Mouse (Mus musculus): ENCODE data around the gene Olfr1228. TPM values are rescaled to one million over a fixed set of nuclear protein-coding genes. Genes with fewer than 3 reads are reported as not detected.

Olfr1228 gene
- polyA plus RNA-seq (2014; fragmentation: Nextera tagmentation; extraction: Ambion mirVana), result not detected in 2 replicates

DNA sequence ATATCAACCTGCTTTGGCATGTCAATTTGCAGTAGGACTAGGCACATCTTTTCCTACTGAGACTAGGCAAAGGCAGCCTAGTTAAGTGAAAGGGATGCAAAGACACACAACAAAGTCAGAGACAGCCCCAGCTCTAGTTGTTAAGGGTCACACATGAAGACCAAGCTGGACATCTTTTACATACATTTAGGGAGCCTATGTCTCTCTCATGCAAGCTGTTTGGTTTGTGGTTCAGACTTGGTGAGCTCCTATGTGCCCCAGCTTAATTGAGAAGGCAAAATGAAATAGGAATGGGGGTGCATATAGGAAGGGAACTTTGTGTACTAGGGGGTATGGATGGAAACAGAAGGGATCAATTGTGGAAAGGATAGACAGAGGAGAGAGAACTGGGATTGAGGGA, at the start of gene Olfr1228:
Olfr1228 (minus strand) TSS at position 101 of the 400 bp plus-strand sequence.
- ATAC-seq (ENCODE audit: insufficient read depth), result no peak
- no peak for DNase-seq
- TF ChIP-seq CTCF (IDR thresholded peaks at IDR 0.05; ENCODE audit: low read depth), result no peak
- no peak within 1 kb of the TSS for H3K4me3 ChIP-seq (ENCODE audit: low read depth, low read length)
- H3K9me3 ChIP-seq (ENCODE audit: low read depth, low read length), result no peaks in the 10 kb centered on the region
- no peaks in the 10 kb centered on the region for H3K4me1 ChIP-seq (ENCODE audit: insufficient read depth)
- no peak within 1 kb of the TSS for H3K9ac ChIP-seq
- H3K4me2 ChIP-seq, result no peak within 1 kb of the TSS
- no peaks in the 10 kb centered on the region for H3K36me3 ChIP-seq (ENCODE audit: insufficient read depth)
- H3K27me3 ChIP-seq (ENCODE audit: insufficient read depth, low read length), result no peaks in the 10 kb centered on the region
- H3K27ac ChIP-seq (ENCODE audit: low read depth), result no peak within 1 kb of the TSS

DNA sequence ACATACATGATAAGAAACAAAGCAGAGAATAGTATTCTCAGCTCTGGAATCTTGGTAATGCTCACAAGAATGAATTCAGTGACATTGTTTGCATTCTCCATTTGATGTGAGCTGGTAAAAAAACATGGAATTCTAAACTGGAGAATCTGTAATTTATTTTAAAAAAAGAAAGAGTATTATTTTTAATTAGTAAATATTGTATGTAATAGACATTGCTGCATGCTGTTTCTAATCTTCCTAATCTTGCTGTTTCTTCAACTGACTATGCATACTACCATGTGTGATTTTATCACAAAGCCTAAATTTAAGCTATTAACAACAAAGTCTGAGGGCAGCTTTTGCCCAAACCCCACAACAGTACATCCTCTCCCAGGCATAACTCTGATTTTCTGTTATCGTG, 43.3 kb upstream of the Olfr1228 start, which contains the start of gene Olfr1230:
Olfr1230 (minus strand) TSS at position 101 of the 400 bp plus-strand sequence.
- no peak for TF ChIP-seq CTCF (IDR thresholded peaks at IDR 0.05; ENCODE audit: low read depth)
- no peak within 1 kb of the TSS for H3K9ac ChIP-seq
- DNase-seq, result no peak
- no peak within 1 kb of the TSS for H3K27ac ChIP-seq (ENCODE audit: low read depth)
- H3K4me2 ChIP-seq, result no peak within 1 kb of the TSS
- no peak for ATAC-seq (ENCODE audit: insufficient read depth)
- H3K4me3 ChIP-seq (ENCODE audit: low read depth, low read length), result no peak within 1 kb of the TSS
- no peaks in the 10 kb centered on the region for H3K4me1 ChIP-seq (ENCODE audit: insufficient read depth)
- H3K9me3 ChIP-seq (ENCODE audit: low read depth, low read length), result no peaks in the 10 kb centered on the region
- WGBS, result 75% methylated on average over 1 of the region's 1 CpGs
- H3K27me3 ChIP-seq (ENCODE audit: insufficient read depth, low read length), result no peaks in the 10 kb centered on the region
- no peaks in the 10 kb centered on the region for H3K36me3 ChIP-seq (ENCODE audit: insufficient read depth)

DNA sequence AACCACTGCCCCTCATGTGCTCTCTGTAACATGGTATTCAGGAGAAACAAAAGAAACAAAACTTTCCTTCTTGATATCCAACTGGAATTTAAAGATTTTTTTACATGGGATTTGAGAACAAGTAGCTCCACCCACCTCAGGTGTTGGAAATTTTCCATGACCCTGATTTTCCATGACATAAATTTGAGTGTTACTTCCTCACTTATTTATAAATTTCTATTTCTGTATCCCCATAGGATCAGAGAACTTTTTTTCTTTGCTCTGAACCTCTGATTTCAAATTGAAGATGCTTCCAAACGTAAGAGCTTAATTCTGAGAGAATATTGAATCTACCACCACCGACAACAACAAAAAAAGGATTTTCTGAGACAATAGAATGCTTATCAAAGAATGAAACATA, 34.1 kb upstream of the Olfr1228 start, which contains the start of gene Olfr1229:
Olfr1229 (minus strand) TSS at position 101 of the 400 bp plus-strand sequence.
- 73% methylated on average over 2 of the region's 2 CpGs for WGBS
- H3K9ac ChIP-seq, result no peak within 1 kb of the TSS
- no peaks in the 10 kb centered on the region for H3K9me3 ChIP-seq (ENCODE audit: low read depth, low read length)
- no peaks in the 10 kb centered on the region for H3K36me3 ChIP-seq (ENCODE audit: insufficient read depth)
- TF ChIP-seq CTCF (IDR thresholded peaks at IDR 0.05; ENCODE audit: low read depth), result no peak
- DNase-seq (no peak), ATAC-seq (ENCODE audit: insufficient read depth) (no peak)
- no peak within 1 kb of the TSS for H3K4me3 ChIP-seq (ENCODE audit: low read depth, low read length)
- no peak within 1 kb of the TSS for H3K4me2 ChIP-seq
- no peaks in the 10 kb centered on the region for H3K27me3 ChIP-seq (ENCODE audit: insufficient read depth, low read length)
- no peaks in the 10 kb centered on the region for H3K4me1 ChIP-seq (ENCODE audit: insufficient read depth)
- H3K27ac ChIP-seq (ENCODE audit: low read depth), result no peak within 1 kb of the TSS

DNA sequence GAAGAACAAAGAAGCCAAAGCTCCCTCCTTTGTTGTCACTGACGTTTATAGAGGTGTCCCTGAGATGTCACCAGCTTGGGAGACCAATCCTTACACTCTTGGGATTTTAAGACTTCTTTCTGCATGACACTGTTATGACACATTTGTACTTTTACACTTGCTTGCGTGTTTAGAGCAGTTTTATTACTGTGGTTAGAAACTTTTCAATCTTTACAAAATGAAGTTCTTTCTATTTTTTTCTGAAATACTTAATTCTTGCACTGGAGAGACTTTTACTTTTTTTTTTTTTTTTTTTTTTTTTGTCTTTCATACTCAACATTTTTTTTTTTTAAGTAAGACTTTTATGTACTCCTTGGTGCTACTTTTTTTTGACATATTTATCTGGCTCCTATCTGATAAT, 53.9 kb downstream of the Olfr1228 start, which contains the start of gene Olfr1226:
Olfr1226 (minus strand) TSS at position 101 of the 400 bp plus-strand sequence.
- no peak within 1 kb of the TSS for H3K4me3 ChIP-seq (ENCODE audit: low read depth, low read length)
- 53% methylated on average over 2 of the region's 2 CpGs for WGBS

More for the DNA sequence above, 53.9 kb downstream of the Olfr1228 start, which contains the start of gene Olfr1226:
- Histone ChIP-seq H3K36me3 (ENCODE audit: insufficient read depth) (no peaks in the 10 kb centered on the region), H3K9me3 (ENCODE audit: low read depth, low read length) (no peaks in the 10 kb centered on the region), H3K27me3 (ENCODE audit: insufficient read depth, low read length) (no peaks in the 10 kb centered on the region), H3K27ac (ENCODE audit: low read depth) (no peak within 1 kb of the TSS), H3K4me2 (no peak within 1 kb of the TSS), H3K4me1 (ENCODE audit: insufficient read depth) (no peaks in the 10 kb centered on the region), H3K9ac (no peak within 1 kb of the TSS)
- no peak for TF ChIP-seq CTCF (IDR thresholded peaks at IDR 0.05; ENCODE audit: low read depth)
- ATAC-seq (ENCODE audit: insufficient read depth) (no peak), DNase-seq (no peak)

Other genes with a start within 250 kb of the Olfr1228 start
- not detected in 2 replicates for gene Olfr1215, start 247.1 kb downstream of the Olfr1228 start, polyA plus RNA-seq (2014; fragmentation: Nextera tagmentation; extraction: Ambion mirVana)
- gene Olfr1216, start 235.7 kb downstream of the Olfr1228 start, polyA plus RNA-seq (2014; fragmentation: Nextera tagmentation; extraction: Ambion mirVana), result not detected in 2 replicates
- gene Olfr1217, start 222.0 kb downstream of the Olfr1228 start, polyA plus RNA-seq (2014; fragmentation: Nextera tagmentation; extraction: Ambion mirVana), result not detected in 2 replicates
- gene Olfr1218, start 192.9 kb downstream of the Olfr1228 start, polyA plus RNA-seq (2014; fragmentation: Nextera tagmentation; extraction: Ambion mirVana), result not detected in 2 replicates
- not detected in 2 replicates for gene Olfr1219, start 170.5 kb downstream of the Olfr1228 start, polyA plus RNA-seq (2014; fragmentation: Nextera tagmentation; extraction: Ambion mirVana)
- gene Olfr1220, start 147.2 kb downstream of the Olfr1228 start, polyA plus RNA-seq (2014; fragmentation: Nextera tagmentation; extraction: Ambion mirVana), result not detected in 2 replicates
- gene Olfr1221, start 136.8 kb downstream of the Olfr1228 start, polyA plus RNA-seq (2014; fragmentation: Nextera tagmentation; extraction: Ambion mirVana), result not detected in 2 replicates
- gene Olfr1222, start 121.0 kb downstream of the Olfr1228 start, polyA plus RNA-seq (2014; fragmentation: Nextera tagmentation; extraction: Ambion mirVana), result not detected in 2 replicates
- gene Olfr1223, start 102.5 kb downstream of the Olfr1228 start, polyA plus RNA-seq (2014; fragmentation: Nextera tagmentation; extraction: Ambion mirVana), result not detected in 2 replicates
- not detected in 2 replicates for gene Olfr1224-ps1, start 90.0 kb downstream of the Olfr1228 start, polyA plus RNA-seq (2014; fragmentation: Nextera tagmentation; extraction: Ambion mirVana)
- not detected in 2 replicates for gene Olfr1225, start 79.4 kb downstream of the Olfr1228 start, polyA plus RNA-seq (2014; fragmentation: Nextera tagmentation; extraction: Ambion mirVana)
- not detected in 2 replicates for gene Olfr1226, start 54.0 kb downstream of the Olfr1228 start, polyA plus RNA-seq (2014; fragmentation: Nextera tagmentation; extraction: Ambion mirVana)
- gene Olfr1229, start 34.0 kb upstream of the Olfr1228 start, polyA plus RNA-seq (2014; fragmentation: Nextera tagmentation; extraction: Ambion mirVana), result not detected in 2 replicates
- gene Olfr1230, start 43.2 kb upstream of the Olfr1228 start, polyA plus RNA-seq (2014; fragmentation: Nextera tagmentation; extraction: Ambion mirVana), result not detected in 2 replicates
- not detected in 2 replicates for gene Olfr1231, start 53.0 kb upstream of the Olfr1228 start, polyA plus RNA-seq (2014; fragmentation: Nextera tagmentation; extraction: Ambion mirVana)
- gene Olfr1232, start 75.6 kb upstream of the Olfr1228 start, polyA plus RNA-seq (2014; fragmentation: Nextera tagmentation; extraction: Ambion mirVana), result not detected in 2 replicates
- not detected in 2 replicates for gene Olfr1233, start 88.3 kb upstream of the Olfr1228 start, polyA plus RNA-seq (2014; fragmentation: Nextera tagmentation; extraction: Ambion mirVana)
- not detected in 2 replicates for gene Olfr1234, start 110.8 kb upstream of the Olfr1228 start, polyA plus RNA-seq (2014; fragmentation: Nextera tagmentation; extraction: Ambion mirVana)
- not detected in 2 replicates for gene Olfr1238, start 155.6 kb upstream of the Olfr1228 start, polyA plus RNA-seq (2014; fragmentation: Nextera tagmentation; extraction: Ambion mirVana)
- not detected in 2 replicates for gene Olfr1239, start 166.3 kb upstream of the Olfr1228 start, polyA plus RNA-seq (2014; fragmentation: Nextera tagmentation; extraction: Ambion mirVana)
- gene Olfr1240, start 188.9 kb upstream of the Olfr1228 start, polyA plus RNA-seq (2014; fragmentation: Nextera tagmentation; extraction: Ambion mirVana), result not detected in 2 replicates
- not detected in 2 replicates for gene Olfr1241, start 233.1 kb upstream of the Olfr1228 start, polyA plus RNA-seq (2014; fragmentation: Nextera tagmentation; extraction: Ambion mirVana)
- gene Olfr1242, start 244.3 kb upstream of the Olfr1228 start, polyA plus RNA-seq (2014; fragmentation: Nextera tagmentation; extraction: Ambion mirVana), result not detected in 2 replicates